Mouse (Mus musculus) hindbrain, embryonic 11.5 days (tissue): ENCODE measurements around the gene Gm8439. TPM values are rescaled to one million over a fixed set of nuclear protein-coding genes. Genes with fewer than 3 reads are reported as not detected.
"Not testable (repeated sequence)": the region's sequence is repeated elsewhere in the genome, so short reads cannot be mapped to it uniquely, and the experiment has no call there.

Source experiments
- ATAC-seq: fragments of 200-750 bp; cut with Nextera tagmentation; 2 replicates; pipeline ENCODE4 v1.8.0; 2017; ENCODE audit warnings: mild to moderate bottlenecking, moderate TSS enrichment, moderate library complexity; ENCODE audit not compliant: low FRiP score
- DNase-seq: peaks from one replicate; pipeline ENCODE4 v3.0.0-alpha.2; 2015; ENCODE audit warnings: low spot score
- H3K27ac ChIP-seq: fragments of 300-500 bp; sonication (generic); 2 replicates; pipeline ENCODE4 v1.5.1; 2014; ENCODE audit warnings: mild to moderate bottlenecking, low read depth, low read length
- H3K27me3 ChIP-seq: fragments of 300-500 bp; sonication (generic); 2 replicates; pipeline ENCODE4 v1.6.1; 2014; ENCODE audit warnings: mild to moderate bottlenecking, low read length, moderate library complexity, mixed read lengths; ENCODE audit not compliant: control insufficient read depth, insufficient read depth
- H3K36me3 ChIP-seq: fragments of 300-500 bp; sonication (generic); 2 replicates; pipeline ENCODE4 v1.6.1; 2014; ENCODE audit warnings: mild to moderate bottlenecking, low read length, moderate library complexity, mixed read lengths; ENCODE audit not compliant: control insufficient read depth, insufficient read depth
- H3K4me1 ChIP-seq: fragments of 300-500 bp; sonication (generic); replicated peaks from 2 replicates; pipeline ENCODE4 v1.6.1; 2014; ENCODE audit warnings: low read length, mixed read lengths; ENCODE audit not compliant: control insufficient read depth, insufficient read depth
- H3K4me2 ChIP-seq: fragments of 300-500 bp; sonication (generic); replicated peaks from 2 replicates; pipeline ENCODE4 v1.6.1; 2014; ENCODE audit warnings: mild to moderate bottlenecking, low read depth, low read length
- H3K4me3 ChIP-seq: fragments of 300-500 bp; sonication (generic); 2 replicates; pipeline ENCODE4 v1.5.1; 2014; ENCODE audit warnings: low read depth, low read length
- H3K9ac ChIP-seq: fragments of 300-500 bp; sonication (generic); 2 replicates; pipeline ENCODE4 v1.6.1; 2014; ENCODE audit warnings: low read depth, low read length
- H3K9me3 ChIP-seq: fragments of 300-500 bp; sonication (generic); 2 replicates; pipeline ENCODE4 v1.6.1; 2016; ENCODE audit warnings: low read length; ENCODE audit not compliant: control insufficient read depth
- WGBS: fragments of 180-500 bp; shearing (Covaris S2); extraction: QIAGEN DNeasy Blood & Tissue Kit; methylation state at CpG from one replicate; pipeline ENCODE4 v1.1.7; 2014; 5-methylcytosine and 5-hydroxymethylcytosine counted together
- polyA plus RNA-seq: library from polyadenylated mRNA; unstranded; fragments of >200 nt; fragmentation: Nextera tagmentation; extraction: Ambion mirVana; gene quantifications from 2 replicates; pipeline ENCODE4 v1.2.1, GENCODE M21; 2014

The Gm8439 gene
- polyA plus RNA-seq, 1 experiment from 2014 or later = not detected

DNA sequence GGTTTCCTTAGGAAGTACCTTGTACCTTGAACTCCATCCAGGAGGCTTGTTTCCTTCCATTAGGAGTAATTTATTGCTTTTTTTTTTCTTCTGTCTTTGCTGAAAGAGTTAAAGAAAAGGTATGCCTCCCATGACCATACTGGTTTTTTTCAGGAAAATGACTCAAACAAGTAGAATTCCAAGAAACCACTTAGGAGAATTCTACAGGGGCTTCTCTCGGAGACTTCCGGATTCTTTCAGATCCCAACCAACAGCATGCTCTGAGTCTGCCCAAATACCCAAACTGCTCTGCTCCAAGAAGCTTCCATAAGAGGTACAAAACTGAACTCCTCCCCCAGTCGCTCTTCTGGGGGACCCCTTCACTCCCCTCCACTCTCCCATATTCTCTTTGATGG is 17.5 kb upstream of the Gm8439 start:
- Histone ChIP-seq H3K36me3 (no peaks in the 10 kb centered on the region), H3K27me3 (no peaks in the 10 kb centered on the region), H3K9me3 (no peaks in the 10 kb centered on the region), H3K4me2 (peak overlapping the region; percentile 81), H3K4me3 (no peak overlapping the region), H3K9ac (peak overlapping the region; percentile 95; the same call in 1 of the 2 replicates), H3K4me1 (0 out of 2 replicates have a peak, but pooled peaks cover 6% of the 10 kb centered on the region), H3K27ac (no peak overlapping the region)
- ATAC-seq = no peak
- no peak for DNase-seq
- 76% methylated on average over 3 of the region's 3 CpGs for WGBS

- no peak for DNase-seq
- no peak overlapping the region for H3K9ac ChIP-seq
- no peaks in the 10 kb centered on the region for H3K36me3 ChIP-seq
- WGBS = 74% methylated on average over 3 of the region's 3 CpGs
- H3K27ac ChIP-seq = no peak overlapping the region
- no peaks in the 10 kb centered on the region for H3K9me3 ChIP-seq
- H3K4me1 ChIP-seq = 0 out of 2 replicates have a peak, but pooled peaks cover 6% of the 10 kb centered on the region
- no peak overlapping the region for H3K4me2 ChIP-seq
- H3K27me3 ChIP-seq = no peaks in the 10 kb centered on the region
- no peak overlapping the region for H3K4me3 ChIP-seq
- ATAC-seq = no peak
Measured at GRCm38 (mm10) chr4:120571691-120572090, 16.9 kb upstream of the Gm8439 start.

DNA sequence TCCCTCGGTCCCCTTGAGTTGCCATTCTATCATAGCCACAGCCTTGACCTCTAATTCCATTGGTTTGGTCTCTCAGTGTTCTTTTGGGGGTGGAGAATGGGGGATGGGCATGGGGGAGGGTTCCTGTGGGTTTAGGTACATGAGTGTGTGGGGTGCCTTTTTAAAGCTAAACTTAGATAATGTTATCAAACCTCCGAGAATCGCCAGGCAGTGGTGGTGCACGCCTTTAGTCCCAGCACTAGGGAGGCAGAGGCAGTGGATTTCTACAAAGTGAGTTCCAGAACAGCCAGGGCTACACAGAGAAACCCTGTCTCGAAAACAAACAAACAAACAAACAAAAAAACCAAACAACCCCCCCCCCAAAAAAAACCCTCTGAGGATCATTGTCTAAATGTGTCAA is 7.7 kb upstream of the Gm8439 start:
- ATAC-seq (no peak), DNase-seq (no peak)
- Histone ChIP-seq H3K27me3 (no peaks in the 10 kb centered on the region), H3K36me3 (no peaks in the 10 kb centered on the region), H3K9ac (no peak overlapping the region), H3K4me3 (no peak overlapping the region), H3K9me3 (no peaks in the 10 kb centered on the region), H3K4me1 (0 out of 2 replicates have a peak, but pooled peaks cover 2% of the 10 kb centered on the region), H3K27ac (no peak overlapping the region), H3K4me2 (no peak overlapping the region)
- WGBS = 83% methylated on average over 5 of the region's 5 CpGs

GRCm38 (mm10) chr4:120581711-120582110 is 6.8 kb upstream of the Gm8439 start:
- ATAC-seq = no peak
- no peak overlapping the region for H3K4me2 ChIP-seq
- no peak for DNase-seq
- no peak overlapping the region for H3K4me3 ChIP-seq
- no peaks in the 10 kb centered on the region for H3K27me3 ChIP-seq
- H3K27ac ChIP-seq = no peak overlapping the region
- no peaks in the 10 kb centered on the region for H3K36me3 ChIP-seq
- H3K4me1 ChIP-seq = 0 out of 2 replicates have a peak, but pooled peaks cover 2% of the 10 kb centered on the region
- no peak overlapping the region for H3K9ac ChIP-seq
- 81% methylated on average over 9 of the region's 9 CpGs for WGBS
- H3K9me3 ChIP-seq = no peaks in the 10 kb centered on the region

GRCm38 (mm10) chr4:120586986-120587385 is 1.6 kb upstream of the Gm8439 start:
- no peak overlapping the region for H3K4me2 ChIP-seq
- no peaks in the 10 kb centered on the region for H3K36me3 ChIP-seq
- no peak for ATAC-seq
- H3K27me3 ChIP-seq = no peaks in the 10 kb centered on the region; the same call in 1 of the 2 replicates
- 81% methylated on average over 1 of the region's 1 CpGs for WGBS
- H3K27ac ChIP-seq = no peak overlapping the region
- H3K4me1 ChIP-seq = 0 out of 2 replicates have a peak, but pooled peaks cover 2% of the 10 kb centered on the region
- no peak overlapping the region for H3K4me3 ChIP-seq
- DNase-seq = no peak
- no peaks in the 10 kb centered on the region for H3K9me3 ChIP-seq
- no peak overlapping the region for H3K9ac ChIP-seq

DNA sequence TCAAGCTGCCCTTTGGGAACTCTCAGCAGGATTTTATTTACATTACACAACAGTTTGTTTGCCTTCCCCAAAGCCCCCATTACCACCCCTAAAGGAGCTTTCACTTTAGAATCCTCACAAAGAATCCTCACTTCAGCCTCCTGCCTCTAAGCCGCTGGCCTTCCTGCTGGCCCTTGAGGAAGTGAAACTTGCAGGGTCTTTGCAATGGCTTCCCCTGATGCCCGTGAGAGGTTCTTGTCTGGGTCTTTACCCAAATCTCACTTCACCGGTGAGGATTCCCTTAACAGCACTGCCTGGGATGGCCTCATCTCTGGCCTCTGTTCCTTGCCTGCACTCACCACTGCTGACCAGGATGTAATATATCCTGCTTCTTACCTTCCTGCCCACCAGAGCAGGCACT is 525 bp downstream of the Gm8439 start:
- no peaks in the 10 kb centered on the region for H3K9me3 ChIP-seq
- no peaks in the 10 kb centered on the region; the same call in 1 of the 2 replicates for H3K27me3 ChIP-seq
- no peaks in the 10 kb centered on the region for H3K36me3 ChIP-seq
- H3K27ac ChIP-seq = no peak overlapping the region
- no peaks in the 10 kb centered on the region for H3K4me1 ChIP-seq
- no peak overlapping the region for H3K4me3 ChIP-seq
- no peak for ATAC-seq
- H3K9ac ChIP-seq = no peak overlapping the region
- 10% methylated on average over 3 of the region's 3 CpGs for WGBS
- H3K4me2 ChIP-seq = no peak overlapping the region
- DNase-seq = no peak

GRCm38 (mm10) chr4:120589815-120590422 is 1.4 kb downstream of the Gm8439 start:
- DNase-seq (peak; percentile 81), ATAC-seq (peak; percentile 90)
- no peak overlapping the region for H3K27ac ChIP-seq
- no peak overlapping the region for H3K9ac ChIP-seq
- H3K36me3 ChIP-seq = no peaks in the 10 kb centered on the region
- H3K9me3 ChIP-seq = no peaks in the 10 kb centered on the region
- H3K4me2 ChIP-seq = no peak overlapping the region
- H3K27me3 ChIP-seq = no peaks in the 10 kb centered on the region; the same call in 1 of the 2 replicates
- WGBS = 40% methylated on average over 5 of the region's 5 CpGs
- H3K4me3 ChIP-seq = no peak overlapping the region
- H3K4me1 ChIP-seq = no peaks in the 10 kb centered on the region

GRCm38 (mm10) chr4:120590973-120591372 is 2.4 kb downstream of the Gm8439 start:
- DNase-seq (no peak), ATAC-seq (no peak)
- Histone ChIP-seq H3K4me3 (no peak overlapping the region), H3K27ac (no peak overlapping the region), H3K36me3 (no peaks in the 10 kb centered on the region), H3K27me3 (no peaks in the 10 kb centered on the region; the same call in 1 of the 2 replicates), H3K9me3 (no peaks in the 10 kb centered on the region), H3K9ac (no peak overlapping the region), H3K4me2 (no peak overlapping the region), H3K4me1 (no peaks in the 10 kb centered on the region)
- WGBS = 85% methylated on average over 4 of the region's 4 CpGs

GRCm38 (mm10) chr4:120596210-120596609 is 7.7 kb downstream of the Gm8439 start:
- not testable (repeated sequence) for H3K27ac ChIP-seq, H3K4me2 ChIP-seq, DNase-seq, H3K27me3 ChIP-seq, H3K4me3 ChIP-seq, H3K4me1 ChIP-seq, ATAC-seq, H3K36me3 ChIP-seq, H3K9me3 ChIP-seq, H3K9ac ChIP-seq
- WGBS = 83% methylated on average over 1 of the region's 1 CpGs
